Mouse (Mus musculus) inflammation-experienced regulatory T-cells, adult 16 weeks (primary cell): Measurements from ENCODE around the gene Lingo2. TPM values are rescaled to one million over a fixed set of nuclear protein-coding genes. Genes with fewer than 3 reads are reported as not detected.

Experiments
- polyA plus RNA-seq: library from polyadenylated mRNA; unstranded; fragments of 100-300 nt; shearing (Covaris generic); gene quantifications from one replicate; pipeline ENCODE4 v1.2.1, GENCODE M21; 2017

The Lingo2 gene
- not detected for polyA plus RNA-seq

GRCm38 (mm10) chr4:36951150-36951954 lies at the start of gene Lingo2:
Lingo2 (minus strand) TSS chr4:36951747.

